Mouse (Mus musculus) small intestine, adult 10 weeks (tissue): ENCODE data around the gene Olfr1211. TPM values are rescaled to one million over a fixed set of nuclear protein-coding genes. Genes with fewer than 3 reads are reported as not detected.

Experiments used
- polyA plus RNA-seq: library from polyadenylated mRNA; stranded (reverse); fragments of 350-450 nt; fragmentation: Illumina TruSeq; extraction: RNeasy Lipid Tissue Mini Kit (QIAGEN cat#74804); gene quantifications from one replicate; pipeline ENCODE4 v1.2.3, GENCODE M21; 2014; ENCODE audit warnings: low replicate concordance

The Olfr1211 gene
- polyA plus RNA-seq = not detected

GRCm38 (mm10) chr2:88938011-88938410 is at the start of gene Olfr1211:
Gene Olfr1211 (minus strand): TSS chr2:88938111.

GRCm38 (mm10) chr2:88980181-88980580 is 42.3 kb upstream of the Olfr1211 start, which contains the start of gene Gm13762:
Gene Gm13762 (minus strand): TSS chr2:88980281.

GRCm38 (mm10) chr2:88953669-88954068 is 15.8 kb upstream of the Olfr1211 start, which contains the start of gene Olfr1212:
Gene Olfr1212 (plus strand): TSS chr2:88953969.

GRCm38 (mm10) chr2:88915057-88915456 is 22.9 kb downstream of the Olfr1211 start, which contains the start of gene Olfr1209:
Gene Olfr1209 (minus strand): TSS chr2:88915157.

GRCm38 (mm10) chr2:88902211-88902610 is 35.7 kb downstream of the Olfr1211 start, which contains the start of gene Olfr1208:
Gene Olfr1208 (minus strand): TSS chr2:88902311.

Other genes starting within 250 kb of the Olfr1211 start
- gene Olfr1195, start 248.9 kb downstream of the Olfr1211 start, polyA plus RNA-seq = not detected
- not detected for gene Olfr1196, start 233.5 kb downstream of the Olfr1211 start, polyA plus RNA-seq
- gene Olfr1197, start 205.7 kb downstream of the Olfr1211 start, polyA plus RNA-seq = not detected
- gene Olfr1198, start 186.7 kb downstream of the Olfr1211 start, polyA plus RNA-seq = not detected
- not detected for gene Olfr1199, start 177.6 kb downstream of the Olfr1211 start, polyA plus RNA-seq
- gene Olfr1200, start 167.6 kb downstream of the Olfr1211 start, polyA plus RNA-seq = not detected
- not detected for gene Olfr1201, start 145.1 kb downstream of the Olfr1211 start, polyA plus RNA-seq
- gene Olfr1202, start 123.6 kb downstream of the Olfr1211 start, polyA plus RNA-seq = not detected
- gene Olfr1205, start 108.4 kb downstream of the Olfr1211 start, polyA plus RNA-seq = not detected
- gene Olfr1204, start 88.8 kb downstream of the Olfr1211 start, polyA plus RNA-seq = not detected
- not detected for gene Olfr1206, start 74.9 kb downstream of the Olfr1211 start, polyA plus RNA-seq
- gene Olfr1208, start 35.8 kb downstream of the Olfr1211 start, polyA plus RNA-seq = not detected
- gene Olfr1209, start 23.0 kb downstream of the Olfr1211 start, polyA plus RNA-seq = not detected
- not detected for gene Olfr1212, start 15.9 kb upstream of the Olfr1211 start, polyA plus RNA-seq
- gene Gm13762, start 42.2 kb upstream of the Olfr1211 start, polyA plus RNA-seq = not detected
- not detected for gene Olfr1214, start 54.5 kb upstream of the Olfr1211 start, polyA plus RNA-seq
- not detected for gene Olfr1215, start 68.9 kb upstream of the Olfr1211 start, polyA plus RNA-seq
- gene Olfr1216, start 80.2 kb upstream of the Olfr1211 start, polyA plus RNA-seq = not detected
- not detected for gene Olfr1217, start 94.0 kb upstream of the Olfr1211 start, polyA plus RNA-seq
- gene Olfr1218, start 123.1 kb upstream of the Olfr1211 start, polyA plus RNA-seq = not detected
- gene Olfr1219, start 145.4 kb upstream of the Olfr1211 start, polyA plus RNA-seq = not detected
- not detected for gene Olfr1220, start 168.7 kb upstream of the Olfr1211 start, polyA plus RNA-seq
- not detected for gene Olfr1221, start 179.2 kb upstream of the Olfr1211 start, polyA plus RNA-seq
- not detected for gene Olfr1222, start 194.9 kb upstream of the Olfr1211 start, polyA plus RNA-seq
- gene Olfr1223, start 213.4 kb upstream of the Olfr1211 start, polyA plus RNA-seq = not detected
- gene Olfr1224-ps1, start 226.0 kb upstream of the Olfr1211 start, polyA plus RNA-seq = not detected
- not detected for gene Olfr1225, start 236.6 kb upstream of the Olfr1211 start, polyA plus RNA-seq